8 mouse cellular contexts compared by ENCODE assay signal in genomic region chr15:85207081-85207480, GRCm38 (mm10). TPM values are rescaled to one million over a fixed set of nuclear protein-coding genes. Genes with fewer than 3 reads are reported as not detected.
A peak's percentile ranks its signal among the peaks of the same experiment; 100 is the strongest.
DNase-seq lines count a peak whose midpoint lies in the region; ATAC-seq lines count a peak whose summit lies in the region.

No protein-coding gene starts in this region.

- H3K27me3 ChIP-seq in liver, embryonic 12.5 days (replicated peaks), result peaks cover 50% of the 10 kb centered on the region
- H3K27me3 ChIP-seq in forebrain, embryonic 14.5 days (replicated peaks; ENCODE audit: control insufficient read depth, insufficient read depth, low read length), result no peaks in the 10 kb centered on the region
- no peaks in the 10 kb centered on the region for H3K27me3 ChIP-seq in intestine, embryonic 14.5 days (replicated peaks; ENCODE audit: control insufficient read depth, insufficient read depth, low read length)
- 0 out of 2 replicates have a peak, but pooled peaks cover 6% of the 10 kb centered on the region for H3K27me3 ChIP-seq in neural tube, embryonic 15.5 days (replicated peaks)

- H3K4me2 ChIP-seq in liver, embryonic 12.5 days, result peak overlapping the region; percentile 72
- H3K4me2 ChIP-seq in forebrain, embryonic 14.5 days (ENCODE audit: low read length), result peak overlapping the region; percentile 77
- peak overlapping the region; percentile 54 for H3K4me2 ChIP-seq in intestine, embryonic 14.5 days (ENCODE audit: low read length)
- peak overlapping the region; percentile 98 for H3K4me2 ChIP-seq in neural tube, embryonic 15.5 days

- no peak overlapping the region for H3K9ac ChIP-seq in liver, embryonic 12.5 days
- H3K9ac ChIP-seq in forebrain, embryonic 14.5 days (ENCODE audit: low read length), result peak overlapping the region; percentile 78; the same call in 1 of the 2 replicates
- H3K9ac ChIP-seq in intestine, embryonic 14.5 days (ENCODE audit: low read length), result peak overlapping the region; percentile 87
- H3K9ac ChIP-seq in neural tube, embryonic 15.5 days (replicated peaks), result no peak overlapping the region

- H3K4me1 ChIP-seq in liver, embryonic 12.5 days, result peaks cover 24% of the 10 kb centered on the region
- peaks cover 22% of the 10 kb centered on the region for H3K4me1 ChIP-seq in forebrain, embryonic 14.5 days (ENCODE audit: control insufficient read depth, insufficient read depth, low read length)
- peaks cover 22% of the 10 kb centered on the region for H3K4me1 ChIP-seq in intestine, embryonic 14.5 days (replicated peaks; ENCODE audit: control insufficient read depth, insufficient read depth, low read length)
- peaks cover 36% of the 10 kb centered on the region for H3K4me1 ChIP-seq in neural tube, embryonic 15.5 days

- H3K36me3 ChIP-seq in liver, embryonic 12.5 days, result peaks cover 5% of the 10 kb centered on the region; the same call in 1 of the 2 replicates
- H3K36me3 ChIP-seq in forebrain, embryonic 14.5 days (ENCODE audit: control insufficient read depth, insufficient read depth, low read length), result no peaks in the 10 kb centered on the region
- H3K36me3 ChIP-seq in intestine, embryonic 14.5 days (ENCODE audit: control insufficient read depth, insufficient read depth, low read length), result peaks cover 13% of the 10 kb centered on the region
- H3K36me3 ChIP-seq in neural tube, embryonic 15.5 days, result no peaks in the 10 kb centered on the region

- 24% methylated on average over 3 of the region's 3 CpGs for WGBS in liver, embryonic 12.5 days (ENCODE audit: insufficient replicate concordance)
- 1% methylated on average over 3 of the region's 3 CpGs for WGBS in forebrain, embryonic 14.5 days
- WGBS in intestine, embryonic 14.5 days, result 4% methylated on average over 3 of the region's 3 CpGs
- 10% methylated on average over 3 of the region's 3 CpGs for WGBS in neural tube, embryonic 15.5 days

- no peak for ATAC-seq in liver, embryonic 12.5 days
- ATAC-seq in forebrain, embryonic 14.5 days, result no peak
- no peak for ATAC-seq in intestine, embryonic 14.5 days (replicated peaks; ENCODE audit: low FRiP score, low TSS enrichment, low read depth)
- ATAC-seq in neural tube, embryonic 15.5 days (ENCODE audit: low FRiP score), result no peak

- H3K4me3 ChIP-seq in liver, embryonic 12.5 days, result peak overlapping the region; percentile 54
- H3K4me3 ChIP-seq in forebrain, embryonic 14.5 days (ENCODE audit: low read depth, low read length), result peak overlapping the region; percentile 56
- H3K4me3 ChIP-seq in intestine, embryonic 14.5 days (ENCODE audit: low read depth, low read length), result peak overlapping the region; percentile 67
- H3K4me3 ChIP-seq in neural tube, embryonic 15.5 days (replicated peaks), result peak overlapping the region; percentile 59

- H3K27ac ChIP-seq in liver, embryonic 12.5 days, result no peak overlapping the region
- H3K27ac ChIP-seq in forebrain, embryonic 14.5 days (ENCODE audit: low read depth, low read length), result peak overlapping the region; percentile 73
- H3K27ac ChIP-seq in intestine, embryonic 14.5 days (ENCODE audit: low read depth), result peak overlapping the region; percentile 93
- peak overlapping the region; percentile 77 for H3K27ac ChIP-seq in neural tube, embryonic 15.5 days (replicated peaks)

- H3K9me3 ChIP-seq in liver, embryonic 12.5 days (replicated peaks), result no peaks in the 10 kb centered on the region
- no peaks in the 10 kb centered on the region for H3K9me3 ChIP-seq in forebrain, embryonic 14.5 days (replicated peaks; ENCODE audit: control insufficient read depth, low read length)
- H3K9me3 ChIP-seq in intestine, embryonic 14.5 days (ENCODE audit: control insufficient read depth, low read length), result peaks cover 5% of the 10 kb centered on the region; the same call in 1 of the 2 replicates
- H3K9me3 ChIP-seq in neural tube, embryonic 15.5 days (replicated peaks), result no peaks in the 10 kb centered on the region

- no peak for DNase-seq in liver
- DNase-seq in forebrain, embryonic 14.5 days (ENCODE audit: low spot score), result peak; percentile 33
- no peak for DNase-seq in intestine, embryonic 14.5 days (ENCODE audit: low spot score)
- DNase-seq in ovary, postnatal 10 days (ENCODE audit: low spot score), result no peak
- no peak for DNase-seq in natural killer cell, adult 2 months (ENCODE audit: low spot score in 2 of 2)
- no peak for DNase-seq in kidney, adult 18-20 months

RNA-seq across cellular contexts. Expression of gene Fbln1, which starts 1.3 kb away (rescaled TPM):
- polyA plus RNA-seq in liver, embryonic 12.5 days (2016; fragmentation: Nextera tagmentation; extraction: Ambion mirVana), result 18.1 and 19.5 TPM in 2 replicates
- polyA plus RNA-seq in forebrain, embryonic 14.5 days (2014; fragmentation: Nextera tagmentation; extraction: Ambion mirVana), result 48.9 and 52.1 TPM in 2 replicates
- polyA plus RNA-seq in intestine, embryonic 14.5 days (2014; fragmentation: Nextera tagmentation; extraction: Ambion mirVana), result 236 and 255 TPM in 2 replicates
- polyA plus RNA-seq in neural tube, embryonic 15.5 days (2015; fragmentation: Nextera tagmentation; extraction: Ambion mirVana), result 54.2 and 65.8 TPM in 2 replicates

Comparison
In these comparisons a context has a peak if more than half of its experiments do, and no peak if none do; other contexts are left out.
1. H3K9ac ChIP-seq: peak in forebrain, embryonic 14.5 days (single experiment) and intestine, embryonic 14.5 days (single experiment); none in liver, embryonic 12.5 days (single experiment) and neural tube, embryonic 15.5 days (single experiment).
2. Peak in every context shown above with its lines, with median percentiles within 50 percentile points of each other: H3K4me2 ChIP-seq and H3K4me3 ChIP-seq.